Mouse (Mus musculus) Patski (cell line): ENCODE measurements around the gene Gm17018. TPM values are rescaled to one million over a fixed set of nuclear protein-coding genes. Genes with fewer than 3 reads are reported as not detected.

ENCODE experiments used
- ATAC-seq: fragments of 100-300 bp; one replicate; pipeline ENCODE4 v1.8.0; 2021
- CTCF ChIA-PET: fragments of 350-600 bp; sonication (Branson Sonifier 250); formaldehyde crosslinking; loops from one replicate; lab custom pipeline; 2022; ENCODE audit warnings: inconsistent platforms; lab: Charles Lee
- POLR2A ChIA-PET: fragments of 350-600 bp; sonication (Branson Sonifier 250); formaldehyde crosslinking; loops from one replicate; lab custom pipeline; 2022; ENCODE audit warnings: antibody characterized with exemption, inconsistent platforms; lab: Charles Lee
- DNase-seq: peaks from one replicate; pipeline ENCODE4 v3.0.0-alpha.2; 2011; ENCODE audit warnings: low read depth, low spot score
- H3K27me3 ChIP-seq: fragments of 371-371 bp; one replicate; pipeline ENCODE4 v1.5.1; 2021
- CTCF ChIP-seq: fragments of 100-300 bp; IDR thresholded peaks from one replicate; pipeline ENCODE4 v1.5.1; 2021
- in situ Hi-C: fragments of 300-500 bp; cut with MboI; formaldehyde crosslinking; loops from 3 replicates; pipeline ENCODE4 v1.11.1; 2018; ENCODE audit warnings: low pct_unique_long_range_greater_than_20kb, mixed read lengths
- polyA plus RNA-seq: library from polyadenylated mRNA; unstranded; gene quantifications from one replicate; pipeline ENCODE4 v1.2.3, GENCODE M21; 2021

The Gm17018 gene
- polyA plus RNA-seq, 1 experiment from 2014 or later: 71.7 TPM

GRCm38 (mm10) chr19:45586850-45587249 lies 26.4 kb downstream of the Gm17018 start:
- ChIA-PET POLR2A (interaction anchor here (1.7 kb wide), 1 partner anchor 9 kb away, joined by 3 read pairs; no protein-coding TSS in a partner anchor), CTCF (interaction anchor here (1.9 kb wide), 1 partner anchor 13 kb away, joined by 8 read pairs; no protein-coding TSS in a partner anchor)
- no peak for TF ChIP-seq CTCF
- no peak for DNase-seq
- no peak for ATAC-seq
- in situ Hi-C loops: no loop called here
- no peaks in the 10 kb centered on the region for H3K27me3 ChIP-seq

GRCm38 (mm10) chr19:45587509-45588292 lies 27.3 kb downstream of the Gm17018 start:
- no peak for TF ChIP-seq CTCF
- ChIA-PET CTCF (interaction anchor here (1.3 kb wide), 1 partner anchor 14 kb away, joined by 4 read pairs; no protein-coding TSS in a partner anchor), POLR2A (interaction anchor here (1.7 kb wide), 1 partner anchor 8 kb away, joined by 3 read pairs; no protein-coding TSS in a partner anchor)
- DNase-seq (no peak), ATAC-seq (no peak)
- in situ Hi-C loops: no loop called here
- no peaks in the 10 kb centered on the region for H3K27me3 ChIP-seq

GRCm38 (mm10) chr19:45589761-45590160 lies 29.3 kb downstream of the Gm17018 start:
- DNase-seq: no peak
- in situ Hi-C loops: no loop called here
- no peaks in the 10 kb centered on the region for H3K27me3 ChIP-seq
- CTCF ChIA-PET: interaction anchor here (1.2 kb wide), 1 partner anchor 16 kb away, joined by 5 read pairs; no protein-coding TSS in a partner anchor
- TF ChIP-seq CTCF: no peak
- POLR2A ChIA-PET: no interaction called here
- ATAC-seq: no peak

- in situ Hi-C loops: no loop called here
- ChIA-PET POLR2A (no interaction called here), CTCF (interaction anchor here (1.4 kb wide), 1 partner anchor 9 kb away, joined by 3 read pairs; no protein-coding TSS in a partner anchor)
- no peak for DNase-seq
- no peaks in the 10 kb centered on the region for H3K27me3 ChIP-seq
- no peak for TF ChIP-seq CTCF
- no peak for ATAC-seq
Observed at GRCm38 (mm10) chr19:45591704-45592103, 31.3 kb downstream of the Gm17018 start.

GRCm38 (mm10) chr19:45592916-45593315 lies 32.5 kb downstream of the Gm17018 start:
- in situ Hi-C loops: no loop called here

GRCm38 (mm10) chr19:45594079-45594478 lies 33.7 kb downstream of the Gm17018 start:
- in situ Hi-C loops: no loop called here
- no peak for TF ChIP-seq CTCF
- DNase-seq: no peak
- ATAC-seq: peak; percentile 12
- ChIA-PET CTCF (no interaction called here), POLR2A (no interaction called here)
- H3K27me3 ChIP-seq: no peaks in the 10 kb centered on the region

More at GRCm38 (mm10) chr19:45592916-45593315, 32.5 kb downstream of the Gm17018 start:
- DNase-seq (no peak), ATAC-seq (no peak)
- ChIA-PET CTCF (interaction anchor here (1.0 kb wide), 1 partner anchor 11 kb away, joined by 3 read pairs; no protein-coding TSS in a partner anchor), POLR2A (no interaction called here)
- H3K27me3 ChIP-seq: no peaks in the 10 kb centered on the region
- TF ChIP-seq CTCF: no peak

- POLR2A ChIA-PET: interaction anchor here (1.5 kb wide), 1 partner anchor 9 kb away, joined by 3 read pairs; no protein-coding TSS in a partner anchor
- no peak for TF ChIP-seq CTCF
- DNase-seq (no peak), ATAC-seq (no peak)
- no peaks in the 10 kb centered on the region for H3K27me3 ChIP-seq
- in situ Hi-C loops: no loop called here
- CTCF ChIA-PET: interaction anchor here (1.5 to 1.9 kb wide), 2 partner anchors 10 to 22 kb away, joined by 3 to 9 read pairs; no protein-coding TSS in a partner anchor
Observed at GRCm38 (mm10) chr19:45595481-45595880, 35.1 kb downstream of the Gm17018 start.

- TF ChIP-seq CTCF: no peak
- POLR2A ChIA-PET: interaction anchor here (1.5 kb wide), 1 partner anchor 9 kb away, joined by 3 read pairs; no protein-coding TSS in a partner anchor
- no peak for ATAC-seq
- no peaks in the 10 kb centered on the region for H3K27me3 ChIP-seq
- in situ Hi-C loops: no loop called here
- CTCF ChIA-PET: interaction anchor here (1.9 kb wide), 1 partner anchor 22 kb away, joined by 9 read pairs; no protein-coding TSS in a partner anchor
- DNase-seq: no peak
Observed at GRCm38 (mm10) chr19:45596019-45596418, 35.6 kb downstream of the Gm17018 start.

- no peaks in the 10 kb centered on the region for H3K27me3 ChIP-seq
- ATAC-seq (no peak), DNase-seq (no peak)
- TF ChIP-seq CTCF: no peak
- POLR2A ChIA-PET: no interaction called here
- CTCF ChIA-PET: interaction anchor here (1.9 kb wide), 1 partner anchor 23 kb away, joined by 9 read pairs; no protein-coding TSS in a partner anchor
- in situ Hi-C loops: no loop called here
Observed at GRCm38 (mm10) chr19:45596434-45596833, 36.0 kb downstream of the Gm17018 start.

GRCm38 (mm10) chr19:45597106-45597505 lies 36.7 kb downstream of the Gm17018 start:
- ChIA-PET CTCF (no interaction called here), POLR2A (no interaction called here)
- H3K27me3 ChIP-seq: no peaks in the 10 kb centered on the region
- ATAC-seq (no peak), DNase-seq (no peak)
- no peak for TF ChIP-seq CTCF
- in situ Hi-C loops: no loop called here
